ENCODE assay signal across 18 mouse cellular contexts in the genomic region with DNA sequence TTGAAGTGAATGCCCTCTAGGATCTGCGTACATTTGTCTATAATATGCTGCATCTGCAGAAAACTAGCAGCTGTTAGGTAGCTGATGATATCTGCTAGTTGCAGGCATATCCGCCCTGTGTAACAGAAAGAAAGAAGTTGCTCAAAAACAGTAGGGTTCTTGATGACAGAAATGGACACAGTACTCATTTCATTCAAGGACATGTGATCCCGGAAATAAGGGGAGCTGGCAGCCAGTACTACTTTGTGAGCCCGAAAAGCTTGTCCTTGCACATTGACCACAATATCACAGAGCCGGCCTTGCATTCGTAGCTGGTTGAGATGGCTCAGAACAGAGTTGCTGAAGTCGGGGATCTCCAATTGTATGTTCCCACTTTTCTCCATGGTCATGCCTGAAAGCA. TPM values are rescaled to one million over a fixed set of nuclear protein-coding genes. Genes with fewer than 3 reads are reported as not detected.
A peak's percentile ranks its signal among the peaks of the same experiment; 100 is the strongest.
DNase-seq lines count a peak whose midpoint lies in the region.
"Had no signal": no experiment of that assay in that cellular context is flagged by ENCODE, and none has a peak within 500 bp of the region (broad histone marks: within the 10 kb centered on the region; RNA-seq: fewer than 3 reads in every experiment).

No protein-coding gene starts in this region.

- peak; percentile 80 for DNase-seq in heart, adult 11 months
- DNase-seq in heart, postnatal 10 days = no peak
- DNase-seq in ovary, adult 18-20 months (ENCODE audit: low spot score) = peak; percentile 58
- no peak for DNase-seq in ovary, postnatal 14 days (ENCODE audit: low spot score)
- DNase-seq in adrenal gland, postnatal 10 days = peak; percentile 64
- no peak for DNase-seq in left cerebral cortex, adult 11 months (ENCODE audit: low spot score)
- DNase-seq in frontal cortex, adult 2 months (ENCODE audit: extremely low spot score in 1 of 2, low spot score in 1 of 2) = no peak
- DNase-seq: B cell, adult 2 months; cerebellum, adult 9-11 months; gastrocnemius, postnatal 14 days; heart, adult 18-20 months; heart, postnatal 14 days; layer of hippocampus, adult 9-11 months; left cerebral cortex, postnatal 4 days; lung, postnatal 36 days; retina, postnatal 1 day; right cerebral cortex, postnatal 25 days; thymus, postnatal 25 days had no signal

- intact Hi-C loops in heart, postnatal 10 days (cut with DNase I) = loop anchor here (5.0 kb wide), 1 partner anchor 125 kb away; the partner anchor contains the start of gene Rc3h1

RNA-seq across cellular contexts. Expression of gene Zbtb37, which starts 2.3 kb away (rescaled TPM):
- total RNA-seq in heart, postnatal 10 days (2021) = 10 to 100 TPM; 14.5 to 17.7 TPM
- 10 to 100 TPM; 11.3 to 21.9 TPM for total RNA-seq in adrenal gland, postnatal 10 days (2021)
- polyA plus RNA-seq in frontal cortex, adult 2 months (2012; rRNA removed) = 5.4 TPM in 2 replicates

RNA-seq across cellular contexts. Expression of gene Dars2, which starts 38.1 kb away (rescaled TPM):
- total RNA-seq in heart, postnatal 10 days (2021) = 10 to 100 TPM; 16.7 to 19.2 TPM
- 10 to 100 TPM; 26.3 to 30.1 TPM for total RNA-seq in adrenal gland, postnatal 10 days (2021)
- 20.8 and 22.9 TPM in 2 replicates for polyA plus RNA-seq in frontal cortex, adult 2 months (2012; rRNA removed)

RNA-seq across cellular contexts. Expression of gene Cenpl, which starts 38.2 kb away (rescaled TPM):
- total RNA-seq in heart, postnatal 10 days (2021) = 1 to 10 TPM; 3.7 to 4.2 TPM
- total RNA-seq in adrenal gland, postnatal 10 days (2021) = 1 to 10 TPM; 5.7 to 6.2 TPM
- polyA plus RNA-seq in frontal cortex, adult 2 months (2012; rRNA removed) = 1.9 TPM in 2 replicates

RNA-seq across cellular contexts. Expression of gene Serpinc1, which starts 54.0 kb away (rescaled TPM):
- total RNA-seq in heart, postnatal 10 days (2021) = under 1 TPM; 0.17 to 0.57 TPM
- 100 to 1,000 TPM; 292 to 761 TPM for total RNA-seq in adrenal gland, postnatal 10 days (2021)
- 0.15 and 0.24 TPM in 2 replicates for polyA plus RNA-seq in frontal cortex, adult 2 months (2012; rRNA removed)

Comparison
In these comparisons a context has a peak if more than half of its experiments do, and no peak if none do; other contexts are left out.
1. DNase-seq: peak in heart, adult 11 months (single experiment), ovary, adult 18-20 months (single experiment) and adrenal gland, postnatal 10 days (single experiment); none in heart, postnatal 10 days (0 of 2), ovary, postnatal 14 days (single experiment), left cerebral cortex, adult 11 months (single experiment) and frontal cortex, adult 2 months (0 of 2).